Mouse (Mus musculus) forebrain, embryonic 12.5 days (tissue): ENCODE results near the gene Cdc40. TPM values are rescaled to one million over a fixed set of nuclear protein-coding genes. Genes with fewer than 3 reads are reported as not detected.

Experiments used
- ATAC-seq: fragments of 200-750 bp; cut with Nextera tagmentation; 2 replicates; pipeline ENCODE4 v1.8.0; 2017; ENCODE audit warnings: moderate TSS enrichment; ENCODE audit not compliant: low FRiP score
- H3K27ac ChIP-seq: fragments of 300-500 bp; sonication (generic); 2 replicates; pipeline ENCODE4 v1.5.1; 2016; ENCODE audit warnings: mild to moderate bottlenecking
- H3K27me3 ChIP-seq: fragments of 300-500 bp; sonication (generic); 2 replicates; pipeline ENCODE4 v1.6.1; 2016; ENCODE audit warnings: mild to moderate bottlenecking
- H3K36me3 ChIP-seq: fragments of 300-500 bp; sonication (generic); replicated peaks from 2 replicates; pipeline ENCODE4 v1.6.1; 2016; ENCODE audit warnings: mild to moderate bottlenecking
- H3K4me1 ChIP-seq: fragments of 300-500 bp; sonication (generic); 2 replicates; pipeline ENCODE4 v1.6.1; 2016
- H3K4me2 ChIP-seq: fragments of 300-500 bp; sonication (generic); 2 replicates; pipeline ENCODE4 v1.6.1; 2016; ENCODE audit warnings: mild to moderate bottlenecking, moderate library complexity
- H3K4me3 ChIP-seq: fragments of 300-500 bp; sonication (generic); replicated peaks from 2 replicates; pipeline ENCODE4 v1.5.1; 2016; ENCODE audit warnings: mild to moderate bottlenecking
- H3K9ac ChIP-seq: fragments of 300-500 bp; sonication (generic); 2 replicates; pipeline ENCODE4 v1.6.1; 2016; ENCODE audit warnings: mild to moderate bottlenecking
- H3K9me3 ChIP-seq: fragments of 300-500 bp; sonication (generic); 2 replicates; pipeline ENCODE4 v1.6.1; 2016
- WGBS: fragments of 180-500 bp; shearing (Covaris S2); methylation state at CpG from one replicate; pipeline ENCODE4 v1.1.7; 2016; 5-methylcytosine and 5-hydroxymethylcytosine counted together
- polyA plus RNA-seq: library from polyadenylated mRNA; unstranded; fragments of >200 nt; fragmentation: Nextera tagmentation; extraction: Ambion mirVana; gene quantifications from 2 replicates; pipeline ENCODE4 v1.2.1, GENCODE M21; 2016

Cdc40 gene
- polyA plus RNA-seq, 1 experiment from 2014 or later, result 38.1 TPM

GRCm38 (mm10) chr10:40855616-40856015 lies 27.5 kb downstream of the Cdc40 start:
- Histone ChIP-seq H3K36me3 (peaks cover 6% of the 10 kb centered on the region; the same call in 1 of the 2 replicates), H3K27me3 (no peaks in the 10 kb centered on the region), H3K4me1 (no peaks in the 10 kb centered on the region), H3K4me3 (no peak overlapping the region), H3K27ac (no peak overlapping the region), H3K9ac (no peak overlapping the region), H3K4me2 (no peak overlapping the region), H3K9me3 (no peaks in the 10 kb centered on the region)
- ATAC-seq, result no peak
- 63% methylated on average over 2 of the region's 2 CpGs for WGBS

- Histone ChIP-seq H3K27ac (no peak overlapping the region), H3K9me3 (no peaks in the 10 kb centered on the region), H3K4me3 (no peak overlapping the region), H3K9ac (no peak overlapping the region), H3K4me2 (no peak overlapping the region), H3K4me1 (no peaks in the 10 kb centered on the region), H3K36me3 (peaks cover 22% of the 10 kb centered on the region), H3K27me3 (no peaks in the 10 kb centered on the region)
- ATAC-seq, result no peak
Observed at GRCm38 (mm10) chr10:40851138-40851537, 32.0 kb downstream of the Cdc40 start.

- no peak overlapping the region for H3K4me3 ChIP-seq
- no peaks in the 10 kb centered on the region for H3K27me3 ChIP-seq
- H3K9me3 ChIP-seq, result no peaks in the 10 kb centered on the region
- no peak overlapping the region for H3K4me2 ChIP-seq
- H3K9ac ChIP-seq, result no peak overlapping the region
- ATAC-seq, result no peak
- WGBS, result 84% methylated on average over 2 of the region's 2 CpGs
- no peaks in the 10 kb centered on the region for H3K4me1 ChIP-seq
- H3K27ac ChIP-seq, result no peak overlapping the region
- H3K36me3 ChIP-seq, result peaks cover 23% of the 10 kb centered on the region
Observed at GRCm38 (mm10) chr10:40850644-40851043, 32.5 kb downstream of the Cdc40 start.

- Histone ChIP-seq H3K9me3 (no peaks in the 10 kb centered on the region), H3K27me3 (no peaks in the 10 kb centered on the region), H3K9ac (no peak overlapping the region), H3K36me3 (peaks cover 40% of the 10 kb centered on the region), H3K4me1 (no peaks in the 10 kb centered on the region), H3K27ac (no peak overlapping the region), H3K4me2 (no peak overlapping the region), H3K4me3 (no peak overlapping the region)
- ATAC-seq, result no peak
- 92% methylated on average over 10 of the region's 10 CpGs for WGBS
Observed at GRCm38 (mm10) chr10:40847176-40847874, 35.8 kb downstream of the Cdc40 start.

DNA sequence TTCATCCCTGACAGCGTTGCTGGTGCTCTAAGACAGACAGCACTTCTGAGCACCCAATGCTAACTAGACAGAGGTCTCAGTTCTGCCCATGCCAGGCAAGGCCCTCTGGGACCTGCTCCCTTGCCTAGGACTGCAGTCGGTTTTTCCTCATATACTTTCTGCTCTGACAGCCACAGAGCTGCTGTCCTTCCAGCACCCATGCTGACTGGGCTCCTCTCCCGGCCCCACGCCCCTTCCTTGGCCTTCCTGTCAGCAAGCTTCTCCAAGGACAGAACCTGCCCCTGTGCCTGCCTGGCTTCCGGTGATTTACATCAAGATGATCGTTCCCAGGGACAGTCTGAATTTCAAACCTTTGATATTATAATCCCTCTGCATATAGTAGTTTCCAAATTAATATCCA lies 37.5 kb downstream of the Cdc40 start:
- WGBS, result 92% methylated on average over 6 of the region's 6 CpGs
- no peak overlapping the region for H3K9ac ChIP-seq

DNA sequence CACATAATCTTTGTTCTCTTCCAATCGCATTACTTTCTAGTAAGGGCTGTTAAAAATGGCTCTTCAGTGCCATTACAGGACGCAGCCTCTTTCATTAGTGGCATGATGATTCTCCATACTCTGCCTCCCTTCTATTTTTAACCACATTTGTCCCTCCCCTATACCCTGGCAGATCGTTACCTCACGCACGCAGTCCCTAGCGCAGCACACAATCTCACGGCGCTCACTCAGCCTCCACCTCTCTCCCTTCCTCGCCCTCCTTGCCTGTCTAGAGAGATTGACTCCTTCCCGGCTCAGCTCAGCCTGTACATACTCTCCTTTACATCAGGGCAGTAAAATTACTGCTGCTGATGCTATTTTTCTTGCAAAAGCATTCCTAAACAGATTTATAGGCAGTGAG lies 38.6 kb downstream of the Cdc40 start:
- Histone ChIP-seq H3K27ac (no peak overlapping the region), H3K36me3 (peaks cover 58% of the 10 kb centered on the region), H3K4me1 (no peaks in the 10 kb centered on the region), H3K27me3 (no peaks in the 10 kb centered on the region), H3K9me3 (no peaks in the 10 kb centered on the region), H3K4me2 (no peak overlapping the region), H3K9ac (no peak overlapping the region), H3K4me3 (no peak overlapping the region)
- WGBS, result 70% methylated on average over 10 of the region's 10 CpGs
- ATAC-seq, result no peak

More for the DNA sequence above, 37.5 kb downstream of the Cdc40 start:
- no peaks in the 10 kb centered on the region for H3K27me3 ChIP-seq
- no peak overlapping the region for H3K4me3 ChIP-seq
- peaks cover 53% of the 10 kb centered on the region for H3K36me3 ChIP-seq
- ATAC-seq, result no peak
- no peak overlapping the region for H3K4me2 ChIP-seq
- no peaks in the 10 kb centered on the region for H3K4me1 ChIP-seq
- no peak overlapping the region for H3K27ac ChIP-seq
- no peaks in the 10 kb centered on the region for H3K9me3 ChIP-seq

GRCm38 (mm10) chr10:40843841-40844240 lies 39.3 kb downstream of the Cdc40 start:
- Histone ChIP-seq H3K9ac (no peak overlapping the region), H3K4me3 (no peak overlapping the region), H3K27me3 (no peaks in the 10 kb centered on the region), H3K4me2 (no peak overlapping the region), H3K27ac (no peak overlapping the region), H3K4me1 (no peaks in the 10 kb centered on the region), H3K36me3 (peaks cover 61% of the 10 kb centered on the region), H3K9me3 (no peaks in the 10 kb centered on the region)
- ATAC-seq, result no peak
- WGBS, result 88% methylated on average over 5 of the region's 5 CpGs

DNA sequence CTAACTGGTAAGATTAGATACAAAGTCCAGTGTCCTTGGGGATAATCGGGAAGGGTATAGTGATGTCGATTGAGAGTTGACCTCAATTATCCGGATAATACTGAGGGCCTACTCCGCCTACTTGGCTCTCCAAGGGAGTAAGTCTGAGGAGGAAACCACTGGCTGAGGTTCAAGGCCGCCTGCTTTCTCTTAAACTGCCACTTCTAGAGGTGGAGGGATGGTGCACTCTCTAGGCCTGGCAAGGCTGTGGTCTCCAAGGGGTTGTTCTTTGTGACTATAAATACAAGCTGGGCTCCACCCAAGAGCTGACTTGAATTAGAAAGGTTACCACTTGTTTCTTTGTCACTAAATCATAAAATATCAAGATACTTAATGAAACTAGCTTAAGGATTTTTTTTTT lies 43.0 kb downstream of the Cdc40 start:
- 97% methylated on average over 5 of the region's 5 CpGs for WGBS
- no peak for ATAC-seq
- H3K9me3 ChIP-seq, result no peaks in the 10 kb centered on the region
- H3K36me3 ChIP-seq, result peaks cover 62% of the 10 kb centered on the region
- no peaks in the 10 kb centered on the region for H3K27me3 ChIP-seq
- H3K4me1 ChIP-seq, result no peaks in the 10 kb centered on the region
- H3K27ac ChIP-seq, result no peak overlapping the region
- H3K4me3 ChIP-seq, result no peak overlapping the region
- H3K9ac ChIP-seq, result no peak overlapping the region
- H3K4me2 ChIP-seq, result no peak overlapping the region

- no peak overlapping the region for H3K4me3 ChIP-seq
- H3K4me1 ChIP-seq, result no peaks in the 10 kb centered on the region
- ATAC-seq, result no peak
- no peak overlapping the region for H3K9ac ChIP-seq
- H3K4me2 ChIP-seq, result no peak overlapping the region
- 91% methylated on average over 6 of the region's 7 CpGs for WGBS
- H3K27me3 ChIP-seq, result no peaks in the 10 kb centered on the region
- H3K27ac ChIP-seq, result no peak overlapping the region
- peaks cover 37% of the 10 kb centered on the region for H3K36me3 ChIP-seq
- no peaks in the 10 kb centered on the region for H3K9me3 ChIP-seq
Observed at GRCm38 (mm10) chr10:40831267-40831666, 51.8 kb downstream of the Cdc40 start.

- Histone ChIP-seq H3K9me3 (no peaks in the 10 kb centered on the region), H3K4me3 (no peak overlapping the region), H3K4me2 (no peak overlapping the region), H3K27ac (no peak overlapping the region), H3K36me3 (peaks cover 29% of the 10 kb centered on the region), H3K9ac (no peak overlapping the region), H3K4me1 (no peaks in the 10 kb centered on the region), H3K27me3 (no peaks in the 10 kb centered on the region)
- ATAC-seq, result no peak
- 91% methylated on average over 3 of the region's 3 CpGs for WGBS
Observed at GRCm38 (mm10) chr10:40830312-40830711, 52.8 kb downstream of the Cdc40 start.

- Histone ChIP-seq H3K4me3 (no peak overlapping the region), H3K4me1 (no peaks in the 10 kb centered on the region), H3K9ac (no peak overlapping the region), H3K36me3 (peaks cover 4% of the 10 kb centered on the region; the same call in 1 of the 2 replicates), H3K4me2 (no peak overlapping the region), H3K27me3 (no peaks in the 10 kb centered on the region), H3K27ac (no peak overlapping the region), H3K9me3 (no peaks in the 10 kb centered on the region)
- ATAC-seq, result no peak
- 95% methylated on average over 4 of the region's 4 CpGs for WGBS
Observed at GRCm38 (mm10) chr10:40827706-40828105, 55.4 kb downstream of the Cdc40 start.

DNA sequence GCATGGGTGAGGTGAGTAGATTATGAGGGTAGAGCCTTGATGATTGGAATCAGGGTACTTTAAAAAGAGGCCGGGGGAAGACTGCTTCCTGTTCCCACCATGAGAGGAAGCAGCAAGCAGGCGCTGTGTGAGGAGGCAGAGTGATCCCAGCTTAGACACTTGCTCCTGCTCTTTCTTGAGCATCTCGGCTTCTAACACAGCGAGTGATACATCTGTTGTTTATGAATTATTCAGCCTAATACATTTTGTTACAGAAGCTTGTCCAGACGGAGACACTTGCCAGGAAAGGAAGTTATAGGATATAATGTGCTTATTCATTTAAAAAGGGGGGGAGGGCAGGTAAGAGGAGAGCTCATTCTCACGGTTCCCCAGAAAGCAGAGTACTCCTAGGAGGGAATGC lies 57.2 kb downstream of the Cdc40 start:
- Histone ChIP-seq H3K4me2 (no peak overlapping the region), H3K9me3 (no peaks in the 10 kb centered on the region), H3K9ac (no peak overlapping the region), H3K4me1 (no peaks in the 10 kb centered on the region), H3K4me3 (no peak overlapping the region), H3K27me3 (no peaks in the 10 kb centered on the region), H3K27ac (no peak overlapping the region), H3K36me3 (no peaks in the 10 kb centered on the region)
- WGBS, result 82% methylated on average over 6 of the region's 6 CpGs
- no peak for ATAC-seq

DNA sequence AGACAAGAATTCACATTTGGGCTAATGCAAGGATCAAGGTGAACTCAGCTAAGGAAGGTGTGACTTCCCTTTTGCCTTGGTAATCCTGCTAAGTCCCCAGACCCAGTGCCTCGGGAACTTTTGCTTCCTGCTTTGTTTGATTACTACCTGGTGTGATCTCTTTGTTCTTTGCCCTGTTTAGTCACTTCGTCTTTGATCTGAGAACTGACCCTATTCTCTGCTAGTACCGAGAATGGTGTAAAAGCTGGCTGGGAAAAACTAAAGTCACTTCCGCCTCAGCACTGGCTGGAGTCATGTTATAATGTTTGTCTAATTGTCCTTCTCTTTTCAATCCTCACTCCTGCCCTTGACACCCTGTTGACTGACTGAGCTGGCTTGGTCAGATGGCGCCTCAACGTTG lies 66.6 kb downstream of the Cdc40 start:
- H3K9ac ChIP-seq, result no peak overlapping the region
- H3K27ac ChIP-seq, result no peak overlapping the region
- H3K27me3 ChIP-seq, result no peaks in the 10 kb centered on the region
- no peak overlapping the region for H3K4me3 ChIP-seq
- WGBS, result 60% methylated on average over 6 of the region's 6 CpGs
- no peak for ATAC-seq
- H3K4me1 ChIP-seq, result no peaks in the 10 kb centered on the region
- no peaks in the 10 kb centered on the region for H3K9me3 ChIP-seq
- no peak overlapping the region for H3K4me2 ChIP-seq
- no peaks in the 10 kb centered on the region for H3K36me3 ChIP-seq
